Mouse (Mus musculus) cortical plate, adult 2 months (tissue): ENCODE measurements around the gene Srpk2. TPM values are rescaled to one million over a fixed set of nuclear protein-coding genes. Genes with fewer than 3 reads are reported as not detected.

Source experiments
- H3K27ac ChIP-seq: fragments of 200-500 bp; 2 replicates; pipeline ENCODE4 v1.5.1; 2012; ENCODE audit warnings: low read length, control low read depth, inconsistent platforms; ENCODE audit not compliant: insufficient read depth
- H3K4me1 ChIP-seq: fragments of 200-500 bp; 2 replicates; pipeline ENCODE4 v1.6.1; 2011; ENCODE audit warnings: low read length; ENCODE audit not compliant: control insufficient read depth, insufficient read depth
- H3K4me3 ChIP-seq: fragments of 200-500 bp; 2 replicates; pipeline ENCODE4 v1.5.1; 2011; ENCODE audit warnings: mild to moderate bottlenecking, low read length, control low read depth; ENCODE audit not compliant: insufficient read depth
- CTCF ChIP-seq: fragments of 200-500 bp; IDR thresholded peaks from 2 replicates; pipeline ENCODE4 v1.5.1; 2011; ENCODE audit warnings: mild to moderate bottlenecking, control low read depth, low read length; ENCODE audit not compliant: insufficient read depth; ENCODE audit errors: extremely low read depth
- POLR2A ChIP-seq: fragments of 200-500 bp; IDR thresholded peaks from 2 replicates; pipeline ENCODE4 v1.6.1; 2011; ENCODE audit warnings: mild to moderate bottlenecking, low read length, control low read depth; ENCODE audit not compliant: insufficient read depth; ENCODE audit errors: extremely low read depth
- polyA plus RNA-seq: library from polyadenylated mRNA; depleted of rRNA; stranded (reverse); fragments of >200 nt; gene quantifications from 2 replicates; pipeline ENCODE4 v1.2.3, GENCODE M21; 2012

The Srpk2 gene
- polyA plus RNA-seq, 1 experiment = 91.5 TPM

- Histone ChIP-seq H3K27ac (peak overlapping the region; percentile 75), H3K4me1 (peaks cover 13% of the 10 kb centered on the region), H3K4me3 (no peak overlapping the region)
- TF ChIP-seq POLR2A (peak; percentile 51; the same call in 1 of the 2 replicates), CTCF (no peak)
Observed at GRCm38 (mm10) chr5:23531541-23532096, 152.8 kb downstream of the Srpk2 start.

GRCm38 (mm10) chr5:23531100-23531499 lies 153.3 kb downstream of the Srpk2 start:
- TF ChIP-seq POLR2A (no peak), CTCF (no peak)
- H3K27ac ChIP-seq = peak overlapping the region; percentile 75
- peaks cover 14% of the 10 kb centered on the region for H3K4me1 ChIP-seq
- no peak overlapping the region for H3K4me3 ChIP-seq

GRCm38 (mm10) chr5:23524621-23525020 lies 159.8 kb downstream of the Srpk2 start:
- no peak for TF ChIP-seq CTCF
- TF ChIP-seq POLR2A = no peak
- no peak overlapping the region for H3K27ac ChIP-seq

GRCm38 (mm10) chr5:23523936-23524335 lies 160.5 kb downstream of the Srpk2 start:
- Histone ChIP-seq H3K4me3 (no peak overlapping the region), H3K27ac (no peak overlapping the region), H3K4me1 (peaks cover 16% of the 10 kb centered on the region)
- TF ChIP-seq POLR2A (no peak), CTCF (no peak)

More at GRCm38 (mm10) chr5:23524621-23525020, 159.8 kb downstream of the Srpk2 start:
- no peak overlapping the region for H3K4me3 ChIP-seq
- H3K4me1 ChIP-seq = peaks cover 14% of the 10 kb centered on the region

- peaks cover 14% of the 10 kb centered on the region for H3K4me1 ChIP-seq
- no peak for TF ChIP-seq CTCF
- no peak overlapping the region for H3K27ac ChIP-seq
- no peak overlapping the region for H3K4me3 ChIP-seq
Observed at GRCm38 (mm10) chr5:23521645-23522044, 162.8 kb downstream of the Srpk2 start.

GRCm38 (mm10) chr5:23519679-23520078 lies 164.7 kb downstream of the Srpk2 start:
- H3K4me3 ChIP-seq = no peak overlapping the region
- TF ChIP-seq POLR2A (no peak), CTCF (no peak)
- peaks cover 5% of the 10 kb centered on the region; the same call in 1 of the 2 replicates for H3K4me1 ChIP-seq
- H3K27ac ChIP-seq = no peak overlapping the region

GRCm38 (mm10) chr5:23518673-23519072 lies 165.7 kb downstream of the Srpk2 start:
- Histone ChIP-seq H3K27ac (no peak overlapping the region), H3K4me3 (no peak overlapping the region), H3K4me1 (peaks cover 5% of the 10 kb centered on the region; the same call in 1 of the 2 replicates)
- TF ChIP-seq POLR2A = no peak
- TF ChIP-seq CTCF = no peak

GRCm38 (mm10) chr5:23517839-23518238 lies 166.6 kb downstream of the Srpk2 start:
- H3K4me1 ChIP-seq = peaks cover 5% of the 10 kb centered on the region; the same call in 1 of the 2 replicates
- peak overlapping the region; percentile 20; the same call in 1 of the 2 replicates for H3K27ac ChIP-seq
- TF ChIP-seq CTCF (no peak), POLR2A (no peak)
- no peak overlapping the region for H3K4me3 ChIP-seq

- peaks cover 3% of the 10 kb centered on the region; the same call in 1 of the 2 replicates for H3K4me1 ChIP-seq
- H3K4me3 ChIP-seq = no peak overlapping the region
- TF ChIP-seq POLR2A (no peak), CTCF (no peak)
- 0 out of 2 replicates have a peak overlapping the region, but pooled peaks have one; percentile 7 for H3K27ac ChIP-seq
Observed at GRCm38 (mm10) chr5:23516962-23517361, 167.5 kb downstream of the Srpk2 start.

GRCm38 (mm10) chr5:23515038-23515437 lies 169.4 kb downstream of the Srpk2 start:
- H3K4me1 ChIP-seq = peaks cover 3% of the 10 kb centered on the region; the same call in 1 of the 2 replicates
- H3K4me3 ChIP-seq = no peak overlapping the region
- no peak overlapping the region for H3K27ac ChIP-seq
- TF ChIP-seq POLR2A = no peak
- no peak for TF ChIP-seq CTCF

- Histone ChIP-seq H3K27ac (no peak overlapping the region), H3K4me1 (no peaks in the 10 kb centered on the region; the same call in 1 of the 2 replicates), H3K4me3 (no peak overlapping the region)
- TF ChIP-seq CTCF = no peak
- no peak for TF ChIP-seq POLR2A
Observed at GRCm38 (mm10) chr5:23513468-23513867, 170.9 kb downstream of the Srpk2 start.
